10 mouse cellular contexts compared by ENCODE assay signal in genomic region chr6:93729702-93730101, GRCm38 (mm10).
A peak's percentile ranks its signal among the peaks of the same experiment; 100 is the strongest.
DNase-seq lines count a peak whose midpoint lies in the region; ATAC-seq and TF ChIP-seq lines count a peak whose summit lies in the region.
"Had no signal": no experiment of that assay in that cellular context is flagged by ENCODE, and none has a peak within 500 bp of the region (broad histone marks: within the 10 kb centered on the region; RNA-seq: fewer than 3 reads in every experiment).

No protein-coding gene starts in this region.

- H3K36me3 ChIP-seq in intestine, postnatal 0 days (ENCODE audit: control insufficient read depth, insufficient read depth): no peaks in the 10 kb centered on the region
- no peaks in the 10 kb centered on the region for H3K36me3 ChIP-seq in intestine, embryonic 16.5 days (ENCODE audit: control insufficient read depth, insufficient read depth, low read length)
- no peaks in the 10 kb centered on the region for H3K36me3 ChIP-seq in midbrain, postnatal 0 days (ENCODE audit: insufficient read depth, low read length)
- no peaks in the 10 kb centered on the region for H3K36me3 ChIP-seq in midbrain, embryonic 16.5 days (ENCODE audit: control insufficient read depth, insufficient read depth, low read length)
- H3K36me3 ChIP-seq: lung, embryonic 15.5 days had no signal

- H3K4me1 ChIP-seq in cerebellum, adult 2 months (ENCODE audit: control insufficient read depth, insufficient read depth, low read length): no peaks in the 10 kb centered on the region
- H3K4me1 ChIP-seq in intestine, postnatal 0 days (replicated peaks; ENCODE audit: control insufficient read depth, insufficient read depth, low read length): no peaks in the 10 kb centered on the region; the same call in 1 of the 2 replicates
- no peaks in the 10 kb centered on the region for H3K4me1 ChIP-seq in intestine, embryonic 16.5 days (ENCODE audit: control insufficient read depth, insufficient read depth, low read length)
- H3K4me1 ChIP-seq in midbrain, postnatal 0 days (ENCODE audit: insufficient read depth, low read length): no peaks in the 10 kb centered on the region
- peaks cover 14% of the 10 kb centered on the region for H3K4me1 ChIP-seq in midbrain, embryonic 16.5 days (ENCODE audit: control insufficient read depth, insufficient read depth, low read length)

- no peak overlapping the region for H3K27ac ChIP-seq in cerebellum, adult 2 months (ENCODE audit: insufficient read depth, low read length)
- H3K27ac ChIP-seq in intestine, postnatal 0 days (ENCODE audit: low read depth, low read length): no peak overlapping the region
- H3K27ac ChIP-seq in intestine, embryonic 16.5 days (ENCODE audit: low read length): no peak overlapping the region
- no peak overlapping the region for H3K27ac ChIP-seq in midbrain, postnatal 0 days (ENCODE audit: low read depth, low read length)
- no peak overlapping the region for H3K27ac ChIP-seq in midbrain, embryonic 16.5 days (ENCODE audit: low read length)
- H3K27ac ChIP-seq: lung, embryonic 15.5 days had no signal

- H3K4me3 ChIP-seq in cerebellum, adult 2 months (replicated peaks; ENCODE audit: insufficient read depth, low read depth, low read length): no peak overlapping the region
- no peak overlapping the region for H3K4me3 ChIP-seq in intestine, postnatal 0 days (ENCODE audit: low read depth, low read length)
- no peak overlapping the region for H3K4me3 ChIP-seq in intestine, embryonic 16.5 days (ENCODE audit: low read length)
- H3K4me3 ChIP-seq in midbrain, postnatal 0 days (ENCODE audit: low read depth, low read length): no peak overlapping the region
- H3K4me3 ChIP-seq in midbrain, embryonic 16.5 days (ENCODE audit: low read depth, low read length): no peak overlapping the region
- H3K4me3 ChIP-seq: erythroblast, embryonic 14.5 days; lung, embryonic 15.5 days had no signal

- WGBS in cerebellum, adult 2 months: 69% methylated on average over 8 of the region's 8 CpGs
- WGBS in intestine, postnatal 0 days: 76% methylated on average over 8 of the region's 8 CpGs
- WGBS in intestine, embryonic 16.5 days: 74% methylated on average over 8 of the region's 8 CpGs
- 76% methylated on average over 8 of the region's 8 CpGs for WGBS in midbrain, postnatal 0 days
- 70% methylated on average over 8 of the region's 8 CpGs for WGBS in midbrain, embryonic 16.5 days

- no peaks in the 10 kb centered on the region for H3K9me3 ChIP-seq in intestine, postnatal 0 days (ENCODE audit: control insufficient read depth)
- no peaks in the 10 kb centered on the region for H3K9me3 ChIP-seq in intestine, embryonic 16.5 days (ENCODE audit: control insufficient read depth, low read length)
- no peaks in the 10 kb centered on the region for H3K9me3 ChIP-seq in midbrain, postnatal 0 days (ENCODE audit: low read length)
- no peaks in the 10 kb centered on the region for H3K9me3 ChIP-seq in midbrain, embryonic 16.5 days (replicated peaks; ENCODE audit: control insufficient read depth, low read length, poor library complexity, severe bottlenecking)
- H3K9me3 ChIP-seq: lung, embryonic 15.5 days had no signal

- DNase-seq in cerebellum, adult 2 months: peak in 1 of 2 experiments; percentile 13
- no peak for DNase-seq in cerebellum, adult 8-10 months
- DNase-seq in midbrain, postnatal 0 days (ENCODE audit: low spot score): peak; percentile 55

- TF ChIP-seq CTCF in cerebellum, adult 2 months (IDR thresholded peaks at IDR 0.05; ENCODE audit: borderline replicate concordance, insufficient read depth, low read depth, low read length): peak; percentile 45; the same call in 1 of the 2 replicates
- TF ChIP-seq CTCF in intestine, postnatal 0 days (IDR thresholded peaks at IDR 0.05; ENCODE audit: low read depth): peak; percentile 70
- peak; percentile 72 for TF ChIP-seq CTCF in midbrain, postnatal 0 days (IDR thresholded peaks at IDR 0.05)

- ATAC-seq in intestine, postnatal 0 days: no peak
- no peak for ATAC-seq in intestine, embryonic 16.5 days
- ATAC-seq in midbrain, postnatal 0 days (ENCODE audit: low FRiP score): no peak
- no peak for ATAC-seq in midbrain, embryonic 16.5 days
- 0 out of 2 replicates have a peak, but pooled peaks have one; percentile 46 for ATAC-seq in megakaryocyte progenitor cell, adult 5-6 weeks (replicated peaks; ENCODE audit: poor library complexity)
- ATAC-seq in monocyte, adult 5-6 weeks (replicated peaks; ENCODE audit: insufficient number of reproducible peaks, low FRiP score, low TSS enrichment, poor library complexity, severe bottlenecking): no peak

- no peak overlapping the region for H3K9ac ChIP-seq in intestine, postnatal 0 days (ENCODE audit: low read depth, low read length)
- no peak overlapping the region for H3K9ac ChIP-seq in intestine, embryonic 16.5 days (ENCODE audit: low read depth, low read length)
- H3K9ac ChIP-seq in midbrain, postnatal 0 days (replicated peaks; ENCODE audit: low read length, poor library complexity, severe bottlenecking): no peak overlapping the region
- H3K9ac ChIP-seq in midbrain, embryonic 16.5 days (ENCODE audit: low read depth, low read length): no peak overlapping the region
- H3K9ac ChIP-seq: lung, embryonic 15.5 days had no signal

- H3K27me3 ChIP-seq in cerebellum, adult 2 months (ENCODE audit: control insufficient read depth, insufficient read depth, low read length): no peaks in the 10 kb centered on the region
- H3K27me3 ChIP-seq in intestine, postnatal 0 days (replicated peaks; ENCODE audit: control insufficient read depth, insufficient read depth, low read length): no peaks in the 10 kb centered on the region
- H3K27me3 ChIP-seq in intestine, embryonic 16.5 days (replicated peaks; ENCODE audit: control insufficient read depth, insufficient read depth, low read length): no peaks in the 10 kb centered on the region
- no peaks in the 10 kb centered on the region for H3K27me3 ChIP-seq in midbrain, postnatal 0 days (ENCODE audit: insufficient read depth, low read length)
- H3K27me3 ChIP-seq in midbrain, embryonic 16.5 days (ENCODE audit: control insufficient read depth, insufficient read depth, low read depth, low read length): no peaks in the 10 kb centered on the region
- H3K27me3 ChIP-seq: lung, embryonic 15.5 days had no signal

- no peak for TF ChIP-seq POLR2A in cerebellum, adult 2 months (IDR thresholded peaks at IDR 0.05; ENCODE audit: borderline replicate concordance, insufficient read depth, low read length)

- H3K4me2 ChIP-seq in intestine, postnatal 0 days (replicated peaks; ENCODE audit: low read depth): no peak overlapping the region
- H3K4me2 ChIP-seq in intestine, embryonic 16.5 days (ENCODE audit: low read depth, low read length): no peak overlapping the region
- H3K4me2 ChIP-seq in midbrain, postnatal 0 days (ENCODE audit: low read depth, low read length, poor library complexity, severe bottlenecking): no peak overlapping the region
- no peak overlapping the region for H3K4me2 ChIP-seq in midbrain, embryonic 16.5 days (ENCODE audit: low read length)
- H3K4me2 ChIP-seq: lung, embryonic 15.5 days had no signal
